ENCODE assay signal across 8 mouse cellular contexts in genomic region chr11:36988776-36989565, GRCm38 (mm10).
A peak's percentile ranks its signal among the peaks of the same experiment; 100 is the strongest.
DNase-seq lines count a peak whose midpoint lies in the region; ATAC-seq and TF ChIP-seq lines count a peak whose summit lies in the region.

No protein-coding gene starts in this region.

- no peak overlapping the region for H3K27ac ChIP-seq in lung, postnatal 0 days (ENCODE audit: low read length)
- no peak overlapping the region for H3K27ac ChIP-seq in left cerebral cortex, adult 2 months

- no peaks in the 10 kb centered on the region for H3K9me3 ChIP-seq in lung, postnatal 0 days (ENCODE audit: low read length)

- H3K4me3 ChIP-seq in lung, postnatal 0 days (ENCODE audit: low read depth, low read length): no peak overlapping the region
- H3K4me3 ChIP-seq in lung, adult 2 months (replicated peaks; ENCODE audit: extremely low read depth, low read depth, low read length): no peak overlapping the region
- no peak overlapping the region for H3K4me3 ChIP-seq in left cerebral cortex, adult 2 months

- no peak overlapping the region for H3K4me2 ChIP-seq in lung, postnatal 0 days (replicated peaks; ENCODE audit: low read depth, low read length)

- no peak overlapping the region for H3K9ac ChIP-seq in lung, postnatal 0 days (replicated peaks; ENCODE audit: low read depth)

- H3K4me1 ChIP-seq in lung, postnatal 0 days (ENCODE audit: insufficient read depth, low read depth, low read length): no peaks in the 10 kb centered on the region
- no peaks in the 10 kb centered on the region for H3K4me1 ChIP-seq in lung, adult 2 months (ENCODE audit: control insufficient read depth, insufficient read depth, low read length)

- H3K27me3 ChIP-seq in lung, postnatal 0 days (replicated peaks; ENCODE audit: insufficient read depth, low read length): no peaks in the 10 kb centered on the region

- peak; percentile 51 for TF ChIP-seq CTCF in lung, postnatal 0 days (IDR thresholded peaks at IDR 0.05)
- no peak for TF ChIP-seq CTCF in lung, adult 2 months (IDR thresholded peaks at IDR 0.05; ENCODE audit: insufficient read depth, low read length)
- peak; percentile 61 for TF ChIP-seq CTCF in left cerebral cortex, adult 2 months (IDR thresholded peaks at IDR 0.05)

- ATAC-seq in lung, postnatal 0 days: no peak

- no peak for TF ChIP-seq EP300 in lung, postnatal 0 days (IDR thresholded peaks at IDR 0.05)

- no peaks in the 10 kb centered on the region for H3K36me3 ChIP-seq in lung, postnatal 0 days (ENCODE audit: insufficient read depth, low read length)

- 33% methylated on average over 5 of the region's 5 CpGs for whole genome bisulfite sequencing in lung, postnatal 0 days
- 31% methylated on average over 5 of the region's 5 CpGs for WGBS in lung, adult 2 months

- TF ChIP-seq POLR2A in lung, adult 2 months (IDR thresholded peaks at IDR 0.05; ENCODE audit: borderline replicate concordance, extremely low read depth, low read depth, low read length): no peak

- intact Hi-C loops in left cerebral cortex, adult 2 months (cut with DNase I): loop anchor here (2.0 to 5.0 kb wide), 2 partner anchors 196 to 248 kb away; partner anchors contain the start of gene Tenm2

- peak; percentile 9 for DNase-seq in adrenal gland, postnatal 14 days
- no peak for DNase-seq in adrenal gland, adult 8-10 months
- peak; percentile 12 for DNase-seq in lung, postnatal 0 days (ENCODE audit: low spot score)
- DNase-seq in lung, adult 2 months: no peak
- DNase-seq in left cerebral cortex, adult 2 months (ENCODE audit: extremely low spot score in 1 of 2, low spot score in 2 of 2): peak; percentile 13 to 28
- peak; percentile 49 to 59 for DNase-seq in right cerebral cortex, adult 2 months (ENCODE audit: low spot score in 2 of 2)
- DNase-seq in urinary bladder, postnatal 36 days (ENCODE audit: low spot score in 2 of 2): no peak
- DNase-seq in adrenal gland, postnatal 25 days: no peak

Comparison
In these comparisons a context has a peak if more than half of its experiments do, and no peak if none do; other contexts are left out.
1. DNase-seq: peak in adrenal gland, postnatal 14 days (single experiment), lung, postnatal 0 days (single experiment), left cerebral cortex, adult 2 months (2 of 2) and right cerebral cortex, adult 2 months (2 of 2); none in adrenal gland, adult 8-10 months (single experiment), lung, adult 2 months (single experiment), urinary bladder, postnatal 36 days (0 of 2) and adrenal gland, postnatal 25 days (single experiment).